Mouse (Mus musculus) midbrain, embryonic 13.5 days (tissue): ENCODE results near the gene Prss38. TPM values are rescaled to one million over a fixed set of nuclear protein-coding genes. Genes with fewer than 3 reads are reported as not detected.
A peak's percentile ranks its signal among the peaks of the same experiment; 100 is the strongest.

Source experiments
- ATAC-seq: fragments of 200-750 bp; cut with Nextera tagmentation; 2 replicates; pipeline ENCODE4 v1.8.0; 2017; ENCODE audit warnings: mild to moderate bottlenecking, moderate TSS enrichment, moderate library complexity
- H3K27ac ChIP-seq: fragments of 300-500 bp; sonication (generic); 2 replicates; pipeline ENCODE4 v1.5.1; 2015; ENCODE audit warnings: inconsistent platforms, mild to moderate bottlenecking, moderate library complexity
- H3K27me3 ChIP-seq: fragments of 300-500 bp; sonication (generic); 2 replicates; pipeline ENCODE4 v1.6.1; 2015; ENCODE audit warnings: mild to moderate bottlenecking, inconsistent platforms
- H3K36me3 ChIP-seq: fragments of 300-500 bp; sonication (generic); 2 replicates; pipeline ENCODE4 v1.6.1; 2015; ENCODE audit warnings: mild to moderate bottlenecking, inconsistent platforms
- H3K4me1 ChIP-seq: fragments of 300-500 bp; sonication (generic); replicated peaks from 2 replicates; pipeline ENCODE4 v1.6.1; 2015; ENCODE audit warnings: inconsistent platforms
- H3K4me2 ChIP-seq: fragments of 300-500 bp; sonication (generic); replicated peaks from 2 replicates; pipeline ENCODE4 v1.6.1; 2015; ENCODE audit warnings: moderate library complexity, mild to moderate bottlenecking, inconsistent platforms
- H3K4me3 ChIP-seq: fragments of 300-500 bp; sonication (generic); replicated peaks from 2 replicates; pipeline ENCODE4 v1.5.1; 2015; ENCODE audit warnings: mild to moderate bottlenecking, inconsistent platforms
- H3K9ac ChIP-seq: fragments of 300-500 bp; sonication (generic); replicated peaks from 2 replicates; pipeline ENCODE4 v1.6.1; 2015; ENCODE audit warnings: mild to moderate bottlenecking, inconsistent platforms
- H3K9me3 ChIP-seq: fragments of 300-500 bp; sonication (generic); 2 replicates; pipeline ENCODE4 v1.6.1; 2016; ENCODE audit warnings: mild to moderate bottlenecking, inconsistent platforms
- WGBS: fragments of 180-500 bp; shearing (Covaris S2); methylation state at CpG from one replicate; pipeline ENCODE4 v1.1.7; 2015; 5-methylcytosine and 5-hydroxymethylcytosine counted together
- polyA plus RNA-seq: library from polyadenylated mRNA; unstranded; fragments of >200 nt; fragmentation: Nextera tagmentation; extraction: Ambion mirVana; gene quantifications from 2 replicates; pipeline ENCODE4 v1.2.1, GENCODE M21; 2015

The Prss38 gene
- polyA plus RNA-seq, 1 experiment from 2014 or later, result not detected

DNA sequence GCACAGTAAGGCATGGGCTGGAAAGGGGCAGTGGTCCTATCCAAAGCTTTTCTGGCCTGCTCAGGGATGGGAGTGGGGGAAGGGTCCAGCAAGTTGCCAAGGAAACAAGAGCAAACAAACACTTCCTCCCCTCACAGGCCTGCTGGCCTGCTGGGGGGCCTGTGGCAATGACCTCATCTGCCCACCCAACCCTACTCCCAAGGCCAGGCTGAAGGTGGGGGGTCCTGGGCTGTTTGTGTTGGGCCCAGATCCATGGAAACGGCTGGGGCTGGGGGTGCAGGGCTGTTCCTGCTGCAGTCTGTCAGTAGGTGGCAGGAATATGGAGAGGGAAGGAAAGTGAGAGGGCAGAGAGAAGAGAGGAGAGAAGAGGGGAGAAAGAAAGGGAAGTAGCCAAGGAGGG lies 39.1 kb downstream of the Prss38 start:
- Histone ChIP-seq H3K9me3 (no peaks in the 10 kb centered on the region), H3K4me2 (no peak overlapping the region), H3K9ac (no peak overlapping the region), H3K36me3 (no peaks in the 10 kb centered on the region), H3K4me3 (no peak overlapping the region), H3K4me1 (peaks cover 12% of the 10 kb centered on the region), H3K27ac (no peak overlapping the region), H3K27me3 (peaks cover 15% of the 10 kb centered on the region; the same call in 1 of the 2 replicates)
- ATAC-seq, result 0 out of 2 replicates have a peak, but pooled peaks have one; percentile 40
- 0% methylated on average over 1 of the region's 1 CpGs for WGBS

DNA sequence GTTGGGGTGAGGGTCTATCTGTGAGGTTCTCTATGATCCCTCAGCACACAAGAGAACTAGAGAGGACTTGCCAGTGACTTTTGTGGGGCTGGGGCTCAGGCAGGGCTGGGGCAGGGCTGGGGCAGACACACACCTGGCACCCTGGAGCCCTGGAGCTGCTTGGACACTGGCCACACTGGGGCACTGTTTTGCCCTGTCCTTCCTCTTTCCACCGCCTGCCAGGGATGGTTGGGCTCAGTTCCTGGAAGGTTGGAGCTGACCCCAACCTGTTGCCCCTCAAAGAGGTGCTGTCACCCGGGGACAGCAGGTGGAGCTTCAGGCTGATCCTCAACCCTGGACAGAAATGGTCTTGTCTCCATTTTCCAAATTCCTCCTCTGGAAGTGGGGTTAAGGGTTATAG lies 39.5 kb downstream of the Prss38 start:
- Histone ChIP-seq H3K9me3 (no peaks in the 10 kb centered on the region), H3K4me2 (no peak overlapping the region), H3K36me3 (no peaks in the 10 kb centered on the region), H3K27me3 (peaks cover 16% of the 10 kb centered on the region; the same call in 1 of the 2 replicates), H3K9ac (no peak overlapping the region), H3K27ac (no peak overlapping the region), H3K4me1 (peaks cover 12% of the 10 kb centered on the region), H3K4me3 (no peak overlapping the region)
- no peak for ATAC-seq
- WGBS, result 37% methylated on average over 2 of the region's 2 CpGs

DNA sequence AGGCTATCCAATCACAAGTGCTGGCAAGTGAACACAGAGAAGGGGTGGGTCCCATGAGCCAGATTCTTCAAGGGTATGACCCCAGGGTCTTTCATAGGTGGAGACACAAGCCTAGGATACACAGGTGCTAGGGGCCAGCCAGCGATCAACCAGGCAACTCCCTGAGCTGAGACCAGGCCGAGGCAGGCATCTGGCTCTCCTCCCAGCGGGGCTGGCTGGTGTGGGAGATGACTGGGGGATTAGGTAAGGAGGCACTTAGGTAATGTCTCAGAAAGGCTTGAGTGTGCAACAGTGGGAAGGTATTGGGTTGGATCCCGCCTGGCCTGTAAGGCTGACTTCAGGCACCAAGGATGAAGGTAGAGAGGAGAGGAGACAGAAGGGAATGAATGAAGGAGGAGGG lies 40.3 kb downstream of the Prss38 start:
- no peak overlapping the region for H3K4me3 ChIP-seq
- WGBS, result 89% methylated on average over 4 of the region's 4 CpGs
- H3K36me3 ChIP-seq, result no peaks in the 10 kb centered on the region
- no peak overlapping the region for H3K4me2 ChIP-seq
- peaks cover 16% of the 10 kb centered on the region; the same call in 1 of the 2 replicates for H3K27me3 ChIP-seq
- peaks cover 15% of the 10 kb centered on the region for H3K4me1 ChIP-seq
- no peak for ATAC-seq
- no peaks in the 10 kb centered on the region for H3K9me3 ChIP-seq
- no peak overlapping the region for H3K27ac ChIP-seq
- no peak overlapping the region for H3K9ac ChIP-seq

DNA sequence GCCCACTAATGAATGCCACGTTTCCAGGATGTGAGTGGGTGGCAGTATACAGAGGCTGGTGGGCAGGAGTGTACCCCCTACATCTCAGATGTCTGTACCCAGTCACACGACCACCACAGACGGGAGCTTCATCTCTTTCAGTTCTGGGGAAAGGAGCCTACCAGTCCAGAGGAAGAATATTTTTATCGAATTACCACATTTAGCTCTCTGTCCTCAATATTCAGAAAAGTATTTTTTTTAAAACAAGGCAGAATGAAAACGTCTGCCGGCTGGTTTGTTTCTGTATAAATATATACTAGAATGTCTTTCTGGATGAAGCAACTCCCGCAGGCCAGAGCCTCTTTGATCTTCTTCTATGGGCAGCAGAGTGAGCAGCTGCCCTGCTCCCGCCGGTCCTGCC lies 42.5 kb downstream of the Prss38 start:
- Histone ChIP-seq H3K9ac (no peak overlapping the region), H3K27ac (0 out of 2 replicates have a peak overlapping the region, but pooled peaks have one; percentile 27), H3K9me3 (no peaks in the 10 kb centered on the region), H3K4me2 (no peak overlapping the region), H3K4me3 (no peak overlapping the region), H3K4me1 (peaks cover 34% of the 10 kb centered on the region), H3K27me3 (peaks cover 19% of the 10 kb centered on the region), H3K36me3 (no peaks in the 10 kb centered on the region)
- ATAC-seq, result no peak
- 36% methylated on average over 9 of the region's 9 CpGs for WGBS

DNA sequence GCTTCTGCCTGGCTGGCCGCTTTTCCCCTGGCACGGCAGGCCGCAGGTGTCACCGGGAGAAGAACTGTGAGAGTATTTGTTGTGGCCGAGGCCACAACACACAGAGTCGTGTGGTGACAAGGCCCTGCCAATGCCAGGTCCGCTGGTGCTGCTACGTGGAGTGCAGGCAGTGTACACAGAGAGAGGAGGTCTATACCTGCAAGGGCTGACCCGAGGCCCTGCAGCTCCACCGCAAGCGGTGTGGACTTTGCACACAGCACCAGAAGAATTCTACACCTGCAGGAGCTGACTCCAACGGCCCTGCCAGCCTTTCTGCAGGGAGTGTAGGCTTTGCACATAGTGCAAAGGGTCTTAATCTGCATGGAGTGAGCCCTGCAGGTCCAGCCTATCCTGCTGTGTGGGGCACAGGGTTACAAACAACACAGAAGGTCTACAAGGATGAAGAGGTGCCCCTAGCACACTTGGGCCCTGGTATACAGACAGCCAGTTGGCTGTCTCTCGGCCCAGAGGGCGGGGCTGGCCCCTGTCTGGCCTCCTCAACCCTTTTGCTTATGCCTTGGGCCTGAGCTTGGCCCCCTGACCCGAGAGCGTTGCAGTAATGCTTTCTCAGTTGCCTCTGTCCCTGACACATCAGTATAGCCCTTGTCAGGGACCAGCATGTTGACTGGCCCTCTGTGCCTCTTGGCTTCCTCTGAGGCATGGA lies 44.1 kb downstream of the Prss38 start:
- Histone ChIP-seq H3K27me3 (peaks cover 29% of the 10 kb centered on the region), H3K36me3 (no peaks in the 10 kb centered on the region), H3K27ac (no peak overlapping the region), H3K9ac (no peak overlapping the region), H3K9me3 (no peaks in the 10 kb centered on the region), H3K4me1 (peaks cover 32% of the 10 kb centered on the region), H3K4me3 (no peak overlapping the region), H3K4me2 (no peak overlapping the region)
- WGBS, result 79% methylated on average over 16 of the region's 16 CpGs
- ATAC-seq, result no peak

DNA sequence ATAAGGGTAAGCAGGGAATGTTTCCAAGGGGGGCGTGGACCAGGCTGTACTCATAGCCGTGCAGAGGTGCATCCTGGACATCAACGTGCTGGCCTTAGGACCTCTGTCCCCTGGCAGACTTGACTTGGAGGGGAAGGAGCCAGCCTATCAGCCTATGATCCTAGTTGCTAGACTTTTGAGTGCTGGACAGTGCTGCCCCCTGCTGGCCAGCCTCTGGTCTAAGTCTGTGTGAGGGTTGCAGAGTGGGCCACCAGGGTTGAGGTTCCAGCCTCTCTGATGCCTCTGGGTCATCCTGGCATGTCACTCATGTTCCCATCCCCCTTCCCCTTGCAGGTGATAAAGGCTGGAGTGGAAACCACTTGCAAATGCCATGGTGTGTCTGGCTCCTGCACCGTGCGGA lies 44.9 kb downstream of the Prss38 start:
- Histone ChIP-seq H3K9ac (no peak overlapping the region), H3K4me2 (no peak overlapping the region), H3K27me3 (peaks cover 29% of the 10 kb centered on the region), H3K36me3 (no peaks in the 10 kb centered on the region), H3K4me1 (peaks cover 27% of the 10 kb centered on the region), H3K27ac (no peak overlapping the region), H3K4me3 (no peak overlapping the region), H3K9me3 (no peaks in the 10 kb centered on the region)
- 43% methylated on average over 5 of the region's 5 CpGs for WGBS
- ATAC-seq, result peak; percentile 57

DNA sequence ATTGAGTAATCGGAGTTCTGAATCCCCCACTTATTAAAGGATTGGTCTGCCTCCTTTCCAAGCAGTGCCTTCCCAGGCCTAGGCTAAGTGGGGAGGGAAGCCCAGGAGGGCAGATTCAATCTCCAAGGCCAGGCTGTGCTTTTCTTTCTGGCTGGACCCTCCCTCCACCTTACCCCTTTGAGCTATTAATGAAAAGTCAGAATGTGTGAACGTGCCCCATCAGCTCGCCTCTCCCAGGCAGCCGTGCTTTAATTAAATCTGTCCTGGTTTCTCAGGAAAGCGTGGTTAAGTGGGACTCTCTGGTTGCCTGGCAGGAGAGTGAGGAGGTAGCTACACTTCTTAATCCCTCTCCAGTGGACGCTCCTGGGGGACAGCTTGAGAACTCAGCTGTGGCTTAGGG lies 45.8 kb downstream of the Prss38 start:
- Histone ChIP-seq H3K9ac (no peak overlapping the region), H3K4me3 (no peak overlapping the region), H3K27ac (peak overlapping the region; percentile 64; the same call in 1 of the 2 replicates), H3K36me3 (no peaks in the 10 kb centered on the region), H3K27me3 (peaks cover 29% of the 10 kb centered on the region), H3K9me3 (no peaks in the 10 kb centered on the region), H3K4me2 (no peak overlapping the region), H3K4me1 (peaks cover 27% of the 10 kb centered on the region)
- ATAC-seq, result peak; percentile 69
- WGBS, result 5% methylated on average over 6 of the region's 6 CpGs

DNA sequence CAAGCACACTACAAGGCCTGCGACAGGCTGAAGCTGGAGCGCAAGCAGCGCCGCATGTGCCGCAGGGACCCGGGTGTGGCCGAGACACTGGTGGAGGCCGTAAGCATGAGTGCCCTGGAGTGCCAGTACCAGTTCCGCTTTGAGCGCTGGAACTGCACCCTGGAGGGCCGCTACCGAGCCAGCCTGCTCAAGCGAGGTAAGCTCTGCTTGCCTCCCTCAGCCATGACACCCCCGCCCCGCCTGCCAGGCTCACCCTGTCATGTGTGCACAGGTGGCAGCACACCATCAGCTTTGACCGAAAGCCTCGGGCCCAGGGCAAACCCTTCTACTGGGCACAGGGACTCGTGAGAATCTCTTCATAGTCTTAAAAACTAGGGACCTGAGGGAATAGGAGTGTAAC lies 47.8 kb downstream of the Prss38 start:
- WGBS, result 84% methylated on average over 18 of the region's 18 CpGs
- H3K36me3 ChIP-seq, result no peaks in the 10 kb centered on the region
- H3K4me2 ChIP-seq, result no peak overlapping the region
- no peak overlapping the region for H3K27ac ChIP-seq
- no peak overlapping the region for H3K9ac ChIP-seq
- ATAC-seq, result no peak
- H3K9me3 ChIP-seq, result no peaks in the 10 kb centered on the region
- peaks cover 23% of the 10 kb centered on the region for H3K4me1 ChIP-seq
- H3K4me3 ChIP-seq, result no peak overlapping the region
- H3K27me3 ChIP-seq, result peaks cover 25% of the 10 kb centered on the region

DNA sequence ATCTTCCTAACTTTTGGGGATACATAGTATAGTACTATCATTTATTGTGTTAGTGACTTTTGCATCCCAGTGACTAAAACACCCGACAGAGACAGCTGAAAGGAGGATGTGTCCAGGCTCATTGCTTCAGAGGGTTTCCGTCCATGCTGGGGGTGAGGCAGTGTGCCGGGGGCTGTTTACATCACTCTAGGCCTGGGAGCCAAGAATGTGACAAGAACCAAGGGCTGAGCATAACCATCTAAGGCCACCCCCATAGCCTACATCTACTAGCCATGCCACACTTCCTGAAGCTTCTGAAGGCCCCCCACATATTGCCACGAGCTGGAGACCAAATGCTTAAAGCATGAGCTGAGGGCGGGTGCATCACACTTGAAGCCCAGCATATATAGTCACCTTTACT lies 50.7 kb downstream of the Prss38 start:
- Histone ChIP-seq H3K27me3 (peaks cover 13% of the 10 kb centered on the region), H3K9ac (no peak overlapping the region), H3K27ac (no peak overlapping the region), H3K36me3 (no peaks in the 10 kb centered on the region), H3K4me1 (peaks cover 16% of the 10 kb centered on the region), H3K9me3 (no peaks in the 10 kb centered on the region), H3K4me3 (no peak overlapping the region), H3K4me2 (no peak overlapping the region)
- whole genome bisulfite sequencing, result 80% methylated on average over 5 of the region's 5 CpGs
- no peak for ATAC-seq

DNA sequence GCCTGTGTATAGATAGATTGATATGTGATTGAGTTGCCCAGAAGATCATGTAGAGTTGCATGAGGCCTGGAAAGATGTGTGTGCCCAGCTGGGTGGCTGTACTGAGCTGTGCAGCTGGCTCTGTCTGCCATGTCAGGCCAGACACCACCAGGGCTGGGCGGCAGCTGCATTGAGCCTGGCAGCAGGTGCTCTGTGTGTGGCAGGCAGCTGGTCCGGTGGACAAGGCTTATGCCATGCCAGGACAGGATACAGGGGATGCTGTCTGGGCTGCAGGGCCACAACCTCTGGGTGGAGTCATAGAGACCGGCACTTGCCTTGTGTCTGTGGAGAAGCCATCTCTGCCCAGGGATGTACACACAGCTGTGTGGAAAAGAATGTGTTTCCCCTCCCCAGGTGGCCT lies 52.5 kb downstream of the Prss38 start:
- 72% methylated on average over 3 of the region's 3 CpGs for WGBS
- ATAC-seq, result no peak

More for the DNA sequence above, 52.5 kb downstream of the Prss38 start:
- no peak overlapping the region for H3K27ac ChIP-seq
- no peak overlapping the region for H3K4me3 ChIP-seq
- 0 out of 2 replicates have a peak overlapping the region, but pooled peaks have one; percentile 28 for H3K9ac ChIP-seq
- peaks cover 9% of the 10 kb centered on the region; the same call in 1 of the 2 replicates for H3K27me3 ChIP-seq
- H3K9me3 ChIP-seq, result no peaks in the 10 kb centered on the region
- H3K4me1 ChIP-seq, result no peaks in the 10 kb centered on the region
- H3K4me2 ChIP-seq, result no peak overlapping the region
- no peaks in the 10 kb centered on the region for H3K36me3 ChIP-seq
